Mouse (Mus musculus): ENCODE results near the gene Pitpnm3. TPM values are rescaled to one million over a fixed set of nuclear protein-coding genes. Genes with fewer than 3 reads are reported as not detected.

Pitpnm3 gene
- polyA plus RNA-seq, 1 experiment: 1.1 TPM

- no peaks in the 10 kb centered on the region for H3K4me1 ChIP-seq (ENCODE audit: control insufficient read depth, insufficient read depth, low read length)
- no peak overlapping the region for H3K4me3 ChIP-seq (ENCODE audit: insufficient read depth, low read length)
- H3K27ac ChIP-seq (ENCODE audit: insufficient read depth, low read length): no peak overlapping the region
- no peak for TF ChIP-seq POLR2A (IDR thresholded peaks at IDR 0.05; ENCODE audit: low read depth, low read length)
- no peak for TF ChIP-seq CTCF (IDR thresholded peaks at IDR 0.05; ENCODE audit: borderline replicate concordance, insufficient read depth, low read length)
Measured at GRCm38 (mm10) chr11:72129032-72129894, 6.3 kb downstream of the Pitpnm3 start.

- Histone ChIP-seq H3K4me3 (ENCODE audit: insufficient read depth, low read length) (no peak overlapping the region), H3K4me1 (ENCODE audit: control insufficient read depth, insufficient read depth, low read length) (no peaks in the 10 kb centered on the region), H3K27ac (ENCODE audit: insufficient read depth, low read length) (no peak overlapping the region)
- TF ChIP-seq POLR2A (IDR thresholded peaks at IDR 0.05; ENCODE audit: low read depth, low read length): no peak
- TF ChIP-seq CTCF (IDR thresholded peaks at IDR 0.05; ENCODE audit: borderline replicate concordance, insufficient read depth, low read length): no peak
Measured at GRCm38 (mm10) chr11:72127450-72128189, 8.0 kb downstream of the Pitpnm3 start.

- no peak for TF ChIP-seq CTCF (IDR thresholded peaks at IDR 0.05; ENCODE audit: borderline replicate concordance, insufficient read depth, low read length)
- TF ChIP-seq POLR2A (IDR thresholded peaks at IDR 0.05; ENCODE audit: low read depth, low read length): no peak
- H3K27ac ChIP-seq (ENCODE audit: insufficient read depth, low read length): no peak overlapping the region
- no peaks in the 10 kb centered on the region for H3K4me1 ChIP-seq (ENCODE audit: control insufficient read depth, insufficient read depth, low read length)
- no peak overlapping the region for H3K4me3 ChIP-seq (ENCODE audit: insufficient read depth, low read length)
Measured at GRCm38 (mm10) chr11:72125781-72126180, 9.8 kb downstream of the Pitpnm3 start.

- Histone ChIP-seq H3K4me1 (ENCODE audit: control insufficient read depth, insufficient read depth, low read length) (no peaks in the 10 kb centered on the region), H3K4me3 (ENCODE audit: insufficient read depth, low read length) (no peak overlapping the region), H3K27ac (ENCODE audit: insufficient read depth, low read length) (no peak overlapping the region)
- TF ChIP-seq POLR2A (IDR thresholded peaks at IDR 0.05; ENCODE audit: low read depth, low read length) (no peak), CTCF (IDR thresholded peaks at IDR 0.05; ENCODE audit: borderline replicate concordance, insufficient read depth, low read length) (no peak)
Measured at GRCm38 (mm10) chr11:72123531-72123930, 12.0 kb downstream of the Pitpnm3 start.

- Histone ChIP-seq H3K4me1 (ENCODE audit: control insufficient read depth, insufficient read depth, low read length) (no peaks in the 10 kb centered on the region), H3K27ac (ENCODE audit: insufficient read depth, low read length) (no peak overlapping the region), H3K4me3 (ENCODE audit: insufficient read depth, low read length) (no peak overlapping the region)
- TF ChIP-seq CTCF (IDR thresholded peaks at IDR 0.05; ENCODE audit: borderline replicate concordance, insufficient read depth, low read length): no peak
- TF ChIP-seq POLR2A (IDR thresholded peaks at IDR 0.05; ENCODE audit: low read depth, low read length): no peak
Measured at GRCm38 (mm10) chr11:72120354-72120753, 15.2 kb downstream of the Pitpnm3 start.

- Histone ChIP-seq H3K4me3 (ENCODE audit: insufficient read depth, low read length) (no peak overlapping the region), H3K4me1 (ENCODE audit: control insufficient read depth, insufficient read depth, low read length) (no peaks in the 10 kb centered on the region), H3K27ac (ENCODE audit: insufficient read depth, low read length) (no peak overlapping the region)
- TF ChIP-seq CTCF (IDR thresholded peaks at IDR 0.05; ENCODE audit: borderline replicate concordance, insufficient read depth, low read length) (no peak), POLR2A (IDR thresholded peaks at IDR 0.05; ENCODE audit: low read depth, low read length) (no peak)
Measured at GRCm38 (mm10) chr11:72118630-72119029, 16.9 kb downstream of the Pitpnm3 start.

GRCm38 (mm10) chr11:72113296-72113695 lies 22.3 kb downstream of the Pitpnm3 start:
- TF ChIP-seq CTCF (IDR thresholded peaks at IDR 0.05; ENCODE audit: borderline replicate concordance, insufficient read depth, low read length) (no peak), POLR2A (IDR thresholded peaks at IDR 0.05; ENCODE audit: low read depth, low read length) (no peak)

GRCm38 (mm10) chr11:72110726-72111125 lies 24.9 kb downstream of the Pitpnm3 start:
- no peak overlapping the region for H3K4me3 ChIP-seq (ENCODE audit: insufficient read depth, low read length)
- TF ChIP-seq CTCF (IDR thresholded peaks at IDR 0.05; ENCODE audit: borderline replicate concordance, insufficient read depth, low read length): no peak
- H3K27ac ChIP-seq (ENCODE audit: insufficient read depth, low read length): no peak overlapping the region
- peaks cover 12% of the 10 kb centered on the region; the same call in 1 of the 2 replicates for H3K4me1 ChIP-seq (ENCODE audit: control insufficient read depth, insufficient read depth, low read length)

More at GRCm38 (mm10) chr11:72113296-72113695, 22.3 kb downstream of the Pitpnm3 start:
- peaks cover 12% of the 10 kb centered on the region; the same call in 1 of the 2 replicates for H3K4me1 ChIP-seq (ENCODE audit: control insufficient read depth, insufficient read depth, low read length)
- no peak overlapping the region for H3K4me3 ChIP-seq (ENCODE audit: insufficient read depth, low read length)
- H3K27ac ChIP-seq (ENCODE audit: insufficient read depth, low read length): no peak overlapping the region

GRCm38 (mm10) chr11:72104223-72104622 lies 31.4 kb downstream of the Pitpnm3 start:
- Histone ChIP-seq H3K4me1 (ENCODE audit: control insufficient read depth, insufficient read depth, low read length) (no peaks in the 10 kb centered on the region), H3K4me3 (ENCODE audit: insufficient read depth, low read length) (no peak overlapping the region), H3K27ac (ENCODE audit: insufficient read depth, low read length) (no peak overlapping the region)
- no peak for TF ChIP-seq POLR2A (IDR thresholded peaks at IDR 0.05; ENCODE audit: low read depth, low read length)
- TF ChIP-seq CTCF (IDR thresholded peaks at IDR 0.05; ENCODE audit: borderline replicate concordance, insufficient read depth, low read length): no peak

GRCm38 (mm10) chr11:72103530-72103929 lies 32.0 kb downstream of the Pitpnm3 start:
- H3K27ac ChIP-seq (ENCODE audit: insufficient read depth, low read length): no peak overlapping the region
- no peak for TF ChIP-seq CTCF (IDR thresholded peaks at IDR 0.05; ENCODE audit: borderline replicate concordance, insufficient read depth, low read length)
- no peak for TF ChIP-seq POLR2A (IDR thresholded peaks at IDR 0.05; ENCODE audit: low read depth, low read length)
- H3K4me1 ChIP-seq (ENCODE audit: control insufficient read depth, insufficient read depth, low read length): no peaks in the 10 kb centered on the region
- H3K4me3 ChIP-seq (ENCODE audit: insufficient read depth, low read length): no peak overlapping the region
